ENCODE assay signal across 12 mouse cellular contexts in genomic region chr8:77963102-77963698, GRCm38 (mm10).
DNase-seq lines count a peak whose midpoint lies in the region; ATAC-seq and TF ChIP-seq lines count a peak whose summit lies in the region.
"Had no signal": no experiment of that assay in that cellular context is flagged by ENCODE, and none has a peak within 500 bp of the region (broad histone marks: within the 10 kb centered on the region; RNA-seq: fewer than 3 reads in every experiment).

No protein-coding gene starts in this region.

- H3K36me3 ChIP-seq in hindbrain, embryonic 14.5 days (replicated peaks; ENCODE audit: control insufficient read depth, insufficient read depth), result no peaks in the 10 kb centered on the region
- no peaks in the 10 kb centered on the region for H3K36me3 ChIP-seq in hindbrain, embryonic 12.5 days
- no peaks in the 10 kb centered on the region for H3K36me3 ChIP-seq in heart, adult 2 months (ENCODE audit: control insufficient read depth, insufficient read depth, low read length)
- H3K36me3 ChIP-seq in heart, postnatal 0 days (replicated peaks; ENCODE audit: control insufficient read depth, insufficient read depth, low read length), result no peaks in the 10 kb centered on the region
- H3K36me3 ChIP-seq: neural tube, embryonic 13.5 days had no signal

- peak; percentile 96 for TF ChIP-seq EP300 in heart, adult 2 months (IDR thresholded peaks at IDR 0.05; ENCODE audit: insufficient read depth, low read depth, low read length)
- peak; percentile 72 for TF ChIP-seq EP300 in heart, postnatal 0 days (IDR thresholded peaks at IDR 0.05; ENCODE audit: low read depth)

- H3K4me1 ChIP-seq in hindbrain, embryonic 14.5 days (replicated peaks; ENCODE audit: control insufficient read depth, insufficient read depth, low read length), result no peaks in the 10 kb centered on the region
- no peaks in the 10 kb centered on the region; the same call in 1 of the 2 replicates for H3K4me1 ChIP-seq in hindbrain, embryonic 12.5 days
- H3K4me1 ChIP-seq in heart, adult 2 months (ENCODE audit: control insufficient read depth, insufficient read depth, low read length), result no peaks in the 10 kb centered on the region; the same call in 1 of the 2 replicates
- peaks cover 11% of the 10 kb centered on the region for H3K4me1 ChIP-seq in heart, postnatal 0 days (ENCODE audit: control insufficient read depth, insufficient read depth)
- H3K4me1 ChIP-seq: megakaryocyte, embryonic 14.5 days; neural tube, embryonic 13.5 days had no signal

- TF ChIP-seq POLR2A in heart, adult 2 months (IDR thresholded peaks at IDR 0.05; ENCODE audit: insufficient read depth, low read depth, low read length), result no peak

- peak; percentile 34; the same call in 1 of the 2 replicates for ATAC-seq in hindbrain, embryonic 14.5 days (ENCODE audit: low FRiP score)
- ATAC-seq in hindbrain, embryonic 12.5 days (ENCODE audit: low FRiP score), result no peak
- peak; percentile 85 for ATAC-seq in heart, postnatal 0 days (ENCODE audit: insufficient read depth, low read depth)
- ATAC-seq: intestine, embryonic 16.5 days had no signal

- no peaks in the 10 kb centered on the region for H3K9me3 ChIP-seq in hindbrain, embryonic 14.5 days (ENCODE audit: control insufficient read depth, low read length)
- H3K9me3 ChIP-seq in hindbrain, embryonic 12.5 days (replicated peaks), result no peaks in the 10 kb centered on the region
- H3K9me3 ChIP-seq in heart, postnatal 0 days (replicated peaks; ENCODE audit: control insufficient read depth, low read length), result no peaks in the 10 kb centered on the region
- H3K9me3 ChIP-seq: megakaryocyte, embryonic 14.5 days; neural tube, embryonic 13.5 days had no signal

- H3K4me3 ChIP-seq in hindbrain, embryonic 14.5 days (replicated peaks; ENCODE audit: low read length), result no peak overlapping the region
- no peak overlapping the region for H3K4me3 ChIP-seq in hindbrain, embryonic 12.5 days
- no peak overlapping the region for H3K4me3 ChIP-seq in heart, adult 2 months
- no peak overlapping the region for H3K4me3 ChIP-seq in heart, postnatal 0 days (ENCODE audit: low read depth, low read length)
- H3K4me3 ChIP-seq: megakaryocyte, embryonic 14.5 days; neural tube, embryonic 13.5 days had no signal

- H3K4me2 ChIP-seq in hindbrain, embryonic 14.5 days (replicated peaks), result no peak overlapping the region
- no peak overlapping the region for H3K4me2 ChIP-seq in hindbrain, embryonic 12.5 days (replicated peaks)
- H3K4me2 ChIP-seq in heart, postnatal 0 days (ENCODE audit: low read depth, low read length), result no peak overlapping the region
- H3K4me2 ChIP-seq: neural tube, embryonic 13.5 days had no signal

- H3K27me3 ChIP-seq in hindbrain, embryonic 14.5 days (ENCODE audit: control insufficient read depth, insufficient read depth, low read length), result no peaks in the 10 kb centered on the region
- H3K27me3 ChIP-seq in hindbrain, embryonic 12.5 days, result no peaks in the 10 kb centered on the region
- H3K27me3 ChIP-seq in heart, adult 2 months (ENCODE audit: control insufficient read depth, insufficient read depth, low read length), result no peaks in the 10 kb centered on the region
- H3K27me3 ChIP-seq in heart, postnatal 0 days (ENCODE audit: control insufficient read depth, insufficient read depth, low read length), result no peaks in the 10 kb centered on the region
- H3K27me3 ChIP-seq: megakaryocyte, embryonic 14.5 days; neural tube, embryonic 13.5 days had no signal

- no peak overlapping the region for H3K27ac ChIP-seq in hindbrain, embryonic 14.5 days
- H3K27ac ChIP-seq in hindbrain, embryonic 12.5 days, result no peak overlapping the region
- peak overlapping the region; percentile 77 for H3K27ac ChIP-seq in heart, adult 2 months
- H3K27ac ChIP-seq in heart, postnatal 0 days (ENCODE audit: low read depth), result peak overlapping the region; percentile 63
- H3K27ac ChIP-seq: neural tube, embryonic 13.5 days had no signal

- H3K79me2 ChIP-seq in heart, adult 2 months (replicated peaks; ENCODE audit: control insufficient read depth, insufficient read depth, low read length), result no peaks in the 10 kb centered on the region

- 41% methylated on average over 3 of the region's 3 CpGs for WGBS in hindbrain, embryonic 14.5 days
- 55% methylated on average over 3 of the region's 3 CpGs for WGBS in hindbrain, embryonic 12.5 days
- 48% methylated on average over 3 of the region's 3 CpGs for WGBS in heart, adult 2 months
- 29% methylated on average over 3 of the region's 3 CpGs for WGBS in heart, postnatal 0 days

- TF ChIP-seq CTCF in heart, adult 2 months (IDR thresholded peaks at IDR 0.05), result no peak
- TF ChIP-seq CTCF in heart, postnatal 0 days (IDR thresholded peaks at IDR 0.05; ENCODE audit: low read depth), result no peak

- no peak for DNase-seq in hindbrain, embryonic 14.5 days (ENCODE audit: low spot score)
- peak; percentile 52 to 70 for DNase-seq in heart, adult 2 months
- peak; percentile 71 for DNase-seq in heart, postnatal 0 days (ENCODE audit: low spot score)
- DNase-seq in lung, postnatal 10 days, result peak; percentile 50
- no peak for DNase-seq in cerebellum, adult 9-10 months
- no peak for DNase-seq in gastrocnemius, postnatal 36 days
- DNase-seq: adrenal gland, postnatal 10 days; gastrocnemius, postnatal 10 days had no signal

- no peak overlapping the region for H3K9ac ChIP-seq in hindbrain, embryonic 14.5 days
- no peak overlapping the region for H3K9ac ChIP-seq in hindbrain, embryonic 12.5 days
- no peak overlapping the region for H3K9ac ChIP-seq in heart, adult 2 months (ENCODE audit: low read depth, low read length)
- no peak overlapping the region for H3K9ac ChIP-seq in heart, postnatal 0 days (replicated peaks; ENCODE audit: low read depth, low read length)
- H3K9ac ChIP-seq: neural tube, embryonic 13.5 days had no signal

- intact Hi-C loops in heart, adult 2 months (cut with DNase I), result no loop called here
- intact Hi-C loops in gastrocnemius, postnatal 36 days (cut with DNase I), result no loop called here

Comparison
In these comparisons a context has a peak if more than half of its experiments do, and no peak if none do; other contexts are left out.
1. DNase-seq: peak in heart, adult 2 months (2 of 2), heart, postnatal 0 days (single experiment) and lung, postnatal 10 days (single experiment); none in hindbrain, embryonic 14.5 days (single experiment), cerebellum, adult 9-10 months (single experiment) and gastrocnemius, postnatal 36 days (0 of 2).
2. H3K27ac ChIP-seq: peak in heart, adult 2 months (single experiment) and heart, postnatal 0 days (single experiment); none in hindbrain, embryonic 14.5 days (single experiment) and hindbrain, embryonic 12.5 days (single experiment).